Mouse (Mus musculus) kidney, adult 2 months (tissue): ENCODE measurements around the gene H2-M10.1.
"Not testable (repeated sequence)": the region's sequence is repeated elsewhere in the genome, so short reads cannot be mapped to it uniquely, and the experiment has no call there.

ENCODE experiments used
- CTCF ChIP-seq: fragments of 200-500 bp; conservative IDR thresholded peaks from 2 replicates; pipeline ENCODE4 v1.5.1; 2011; ENCODE audit warnings: low read depth, mild to moderate bottlenecking, control low read depth, low read length, moderate library complexity, mixed read lengths; ENCODE audit not compliant: insufficient read depth, insufficient read length
- POLR2A ChIP-seq: fragments of 200-500 bp; IDR thresholded peaks from one replicate; pipeline ENCODE4 v1.6.1; 2011; ENCODE audit warnings: low read depth, low read length, control low read depth

- TF ChIP-seq POLR2A, result not testable (repeated sequence)
- TF ChIP-seq CTCF, result peak; percentile 65
Measured at GRCm38 (mm10) chr17:36308855-36309254, 17.1 kb downstream of the H2-M10.1 start.
